Mouse (Mus musculus) cortical plate, adult 2 months (tissue): Measurements from ENCODE around the gene Prkar1b. TPM values are rescaled to one million over a fixed set of nuclear protein-coding genes. Genes with fewer than 3 reads are reported as not detected.

Experiments used
- H3K27ac ChIP-seq: fragments of 200-500 bp; 2 replicates; pipeline ENCODE4 v1.5.1; 2012; ENCODE audit warnings: low read length, control low read depth, inconsistent platforms; ENCODE audit not compliant: insufficient read depth
- H3K4me1 ChIP-seq: fragments of 200-500 bp; 2 replicates; pipeline ENCODE4 v1.6.1; 2011; ENCODE audit warnings: low read length; ENCODE audit not compliant: control insufficient read depth, insufficient read depth
- H3K4me3 ChIP-seq: fragments of 200-500 bp; 2 replicates; pipeline ENCODE4 v1.5.1; 2011; ENCODE audit warnings: mild to moderate bottlenecking, low read length, control low read depth; ENCODE audit not compliant: insufficient read depth
- CTCF ChIP-seq: fragments of 200-500 bp; IDR thresholded peaks from 2 replicates; pipeline ENCODE4 v1.5.1; 2011; ENCODE audit warnings: mild to moderate bottlenecking, control low read depth, low read length; ENCODE audit not compliant: insufficient read depth; ENCODE audit errors: extremely low read depth
- POLR2A ChIP-seq: fragments of 200-500 bp; IDR thresholded peaks from 2 replicates; pipeline ENCODE4 v1.6.1; 2011; ENCODE audit warnings: mild to moderate bottlenecking, low read length, control low read depth; ENCODE audit not compliant: insufficient read depth; ENCODE audit errors: extremely low read depth
- polyA plus RNA-seq: library from polyadenylated mRNA; depleted of rRNA; stranded (reverse); fragments of >200 nt; gene quantifications from 2 replicates; pipeline ENCODE4 v1.2.3, GENCODE M21; 2012

The Prkar1b gene
- polyA plus RNA-seq, 1 experiment: 862 TPM

DNA sequence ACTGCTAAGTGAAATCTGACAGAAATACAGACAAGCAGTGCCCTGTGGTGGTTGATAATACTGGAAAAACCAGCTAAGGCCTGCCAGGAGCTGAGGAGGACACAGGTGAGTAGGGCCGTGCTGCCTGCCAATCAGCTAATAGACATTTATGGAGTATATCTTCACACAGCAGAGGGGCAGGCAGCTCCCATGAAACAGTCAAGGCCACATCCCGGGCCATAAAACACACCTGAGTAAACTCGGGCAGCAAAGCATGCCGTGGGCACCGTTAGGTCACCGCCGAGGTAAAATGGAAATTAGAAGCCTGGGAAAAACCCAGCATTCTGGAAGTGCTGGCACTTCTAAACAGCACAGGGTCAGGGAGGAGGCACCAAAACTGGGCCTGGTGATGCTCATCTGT is 75.8 kb downstream of the Prkar1b start:
- Histone ChIP-seq H3K4me3 (no peak overlapping the region), H3K4me1 (peaks cover 5% of the 10 kb centered on the region), H3K27ac (no peak overlapping the region)
- TF ChIP-seq POLR2A (no peak), CTCF (no peak)

DNA sequence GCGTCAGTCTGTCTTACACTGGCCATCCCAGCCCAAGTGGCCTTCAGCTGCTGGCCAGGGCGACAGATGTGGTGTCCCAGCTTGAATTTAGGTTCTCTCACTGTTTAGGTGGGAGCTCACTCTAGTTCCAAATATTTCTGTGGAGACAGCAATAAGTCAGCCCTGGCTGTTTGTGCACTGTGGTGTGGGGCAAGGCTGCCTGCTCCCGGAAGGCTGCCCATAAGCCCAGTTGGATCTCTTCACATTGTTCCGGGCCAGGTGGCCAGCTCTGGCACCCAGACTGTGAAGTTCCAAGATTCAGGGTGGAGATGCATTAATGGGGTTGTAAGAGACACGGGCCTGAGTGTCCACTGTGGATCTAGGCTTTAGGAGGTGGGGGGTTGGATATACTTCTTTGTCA is 76.9 kb downstream of the Prkar1b start:
- TF ChIP-seq CTCF (no peak), POLR2A (no peak)
- no peak overlapping the region for H3K27ac ChIP-seq
- no peak overlapping the region for H3K4me3 ChIP-seq
- H3K4me1 ChIP-seq: peaks cover 5% of the 10 kb centered on the region

DNA sequence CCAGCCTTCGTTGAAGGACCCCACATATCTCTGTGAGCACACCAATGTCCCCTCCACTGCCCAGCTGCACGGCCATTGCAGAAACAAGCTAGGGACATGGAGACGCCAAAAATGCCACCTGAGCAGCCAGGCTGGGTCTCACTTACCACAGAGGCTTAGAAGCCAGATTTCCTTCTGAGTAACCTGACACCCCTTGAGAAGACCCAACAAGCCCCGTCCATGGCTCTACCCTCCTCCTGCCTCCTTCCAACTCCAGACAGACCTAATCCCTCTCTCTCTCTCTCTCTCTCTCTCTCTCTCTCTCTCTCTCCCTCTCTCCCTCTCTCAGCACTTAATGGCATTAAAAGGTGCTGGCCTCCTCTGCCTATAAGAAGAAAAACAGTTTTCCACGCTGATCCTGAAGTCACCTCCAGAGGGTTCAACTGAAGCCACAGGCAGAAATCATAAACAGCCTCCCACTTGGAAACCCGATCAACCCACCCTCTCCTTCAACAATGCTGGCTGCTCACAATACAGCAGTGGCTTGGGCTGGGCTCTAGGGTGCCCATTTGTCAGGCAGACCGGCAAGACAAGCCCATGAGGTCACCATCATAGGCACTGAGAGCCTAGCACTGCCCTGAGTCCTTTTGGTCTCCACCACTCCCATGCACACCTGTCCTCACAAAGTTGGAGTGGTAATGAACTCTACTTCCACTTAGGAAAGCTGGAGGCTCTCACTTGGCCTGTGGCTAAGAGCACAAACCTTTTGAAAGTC is 82.8 kb downstream of the Prkar1b start:
- Histone ChIP-seq H3K4me3 (no peak overlapping the region), H3K27ac (no peak overlapping the region), H3K4me1 (no peaks in the 10 kb centered on the region)
- TF ChIP-seq POLR2A (no peak), CTCF (no peak)

DNA sequence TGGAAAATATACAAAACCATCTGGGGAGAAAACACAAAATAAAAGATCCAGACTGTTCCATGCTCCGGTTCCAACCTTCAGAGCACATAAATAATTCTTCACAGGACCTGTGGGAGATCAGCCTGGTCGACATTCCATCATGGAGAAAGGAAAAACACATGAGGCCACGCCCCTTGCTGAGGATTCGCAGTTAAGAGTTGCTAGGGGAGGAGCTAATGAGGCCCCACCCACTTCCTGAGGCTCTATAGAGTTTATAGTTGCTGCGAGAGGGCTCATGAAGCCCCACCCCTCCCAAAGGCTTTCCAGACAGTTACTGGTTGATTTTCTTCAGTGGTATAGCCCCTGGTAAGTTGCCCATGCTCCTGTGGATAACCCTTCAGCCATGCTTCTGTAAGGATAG is 85.2 kb downstream of the Prkar1b start:
- TF ChIP-seq POLR2A (no peak), CTCF (no peak)
- H3K4me1 ChIP-seq: no peaks in the 10 kb centered on the region
- no peak overlapping the region for H3K27ac ChIP-seq
- no peak overlapping the region for H3K4me3 ChIP-seq

DNA sequence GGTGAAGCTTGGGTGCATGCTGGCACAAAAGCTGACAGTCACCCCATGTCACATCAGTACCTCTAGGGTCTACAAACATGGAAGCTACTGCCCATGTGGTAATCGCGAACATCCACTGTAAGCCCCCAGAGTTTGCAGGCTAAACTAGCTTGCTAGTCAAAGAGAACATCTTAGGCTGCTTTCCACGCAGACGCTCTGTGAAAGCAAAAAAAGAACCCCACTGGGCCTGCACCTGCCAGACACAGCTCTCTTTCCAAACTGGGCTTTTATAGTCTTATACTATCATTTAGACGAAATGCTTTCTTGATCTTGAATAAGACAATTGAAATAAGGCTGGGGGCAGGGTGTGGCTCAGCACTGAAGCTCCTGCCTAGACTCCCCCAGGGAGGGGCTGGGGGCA is 88.1 kb downstream of the Prkar1b start:
- no peak for TF ChIP-seq CTCF
- TF ChIP-seq POLR2A: no peak
- H3K4me3 ChIP-seq: no peak overlapping the region
- H3K4me1 ChIP-seq: peaks cover 2% of the 10 kb centered on the region; the same call in 1 of the 2 replicates
- H3K27ac ChIP-seq: no peak overlapping the region

DNA sequence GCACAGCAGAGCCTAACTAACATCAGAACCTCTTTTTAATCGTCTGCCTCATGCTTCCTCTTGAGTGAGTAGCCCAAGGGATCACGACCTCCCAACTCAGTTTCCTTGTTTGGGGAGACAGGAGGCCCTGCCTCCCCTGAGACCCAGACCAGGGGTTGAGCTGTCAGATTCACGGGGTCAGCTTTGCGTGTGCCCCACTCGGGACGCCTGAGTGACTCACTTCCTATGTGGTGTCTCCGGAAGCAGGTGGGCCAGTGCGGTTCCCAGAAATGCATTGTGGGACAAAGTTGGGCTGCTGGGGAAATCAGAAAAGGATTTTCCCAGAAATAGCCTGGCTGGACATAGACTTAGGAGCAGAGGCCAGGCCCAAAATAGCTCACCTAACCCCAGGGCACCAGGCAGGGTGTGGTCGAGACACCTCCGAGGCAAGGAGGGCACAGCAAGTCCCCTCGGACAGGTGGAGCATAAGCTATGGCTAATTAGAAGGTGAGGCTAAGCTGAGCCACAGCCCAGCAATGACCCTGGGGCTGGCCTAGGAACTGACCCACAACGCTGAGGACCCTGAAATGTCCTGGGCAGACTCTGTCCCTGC is 89.2 kb downstream of the Prkar1b start:
- TF ChIP-seq POLR2A (no peak), CTCF (no peak)

DNA sequence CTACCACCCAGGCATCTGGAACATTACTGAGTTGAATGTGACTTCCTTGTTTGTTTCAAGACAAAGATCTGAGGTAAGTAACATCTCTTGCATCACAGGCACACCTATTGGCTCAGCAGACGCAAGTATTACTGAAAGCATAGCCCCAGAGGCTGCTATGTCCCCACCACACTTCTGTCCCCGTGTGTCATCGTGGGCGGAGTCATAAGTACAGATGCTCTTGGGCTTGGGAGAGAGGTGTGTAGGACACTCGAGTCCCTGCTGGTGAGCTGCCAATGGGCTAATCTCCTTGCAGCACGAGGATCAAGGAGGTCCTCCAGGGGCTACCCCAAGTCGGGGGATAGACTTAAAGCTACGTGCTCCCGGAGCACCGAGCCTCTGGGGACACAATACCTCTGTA is 96.6 kb downstream of the Prkar1b start:
- no peak overlapping the region for H3K27ac ChIP-seq

More for the DNA sequence above, 89.2 kb downstream of the Prkar1b start:
- no peak overlapping the region for H3K27ac ChIP-seq
- H3K4me1 ChIP-seq: peaks cover 2% of the 10 kb centered on the region; the same call in 1 of the 2 replicates
- H3K4me3 ChIP-seq: no peak overlapping the region

DNA sequence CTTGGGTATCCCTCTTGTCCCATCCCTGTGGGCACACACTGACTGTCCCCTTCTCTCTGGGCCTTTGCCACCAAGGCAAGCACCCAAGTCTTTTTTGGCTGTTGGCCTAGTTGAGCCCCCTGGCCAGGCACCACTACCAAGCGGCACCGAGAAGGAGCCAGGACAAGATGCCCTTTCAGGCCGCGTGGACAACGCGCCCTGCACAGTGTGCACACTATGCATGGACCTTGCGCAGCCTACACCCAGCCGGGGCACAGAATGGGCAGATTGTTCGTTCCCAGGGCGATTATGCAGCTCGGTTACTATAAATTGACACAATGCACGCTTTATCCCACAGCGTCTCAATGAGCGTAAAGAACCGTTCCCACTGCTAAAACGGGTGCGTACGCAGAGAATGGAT is 98.5 kb downstream of the Prkar1b start:
- Histone ChIP-seq H3K27ac (no peak overlapping the region), H3K4me1 (peaks cover 8% of the 10 kb centered on the region), H3K4me3 (no peak overlapping the region)
- TF ChIP-seq POLR2A (no peak), CTCF (no peak)

More for the DNA sequence above, 96.6 kb downstream of the Prkar1b start:
- no peak for TF ChIP-seq POLR2A
- no peak for TF ChIP-seq CTCF
- no peak overlapping the region for H3K4me3 ChIP-seq
- H3K4me1 ChIP-seq: peaks cover 10% of the 10 kb centered on the region

DNA sequence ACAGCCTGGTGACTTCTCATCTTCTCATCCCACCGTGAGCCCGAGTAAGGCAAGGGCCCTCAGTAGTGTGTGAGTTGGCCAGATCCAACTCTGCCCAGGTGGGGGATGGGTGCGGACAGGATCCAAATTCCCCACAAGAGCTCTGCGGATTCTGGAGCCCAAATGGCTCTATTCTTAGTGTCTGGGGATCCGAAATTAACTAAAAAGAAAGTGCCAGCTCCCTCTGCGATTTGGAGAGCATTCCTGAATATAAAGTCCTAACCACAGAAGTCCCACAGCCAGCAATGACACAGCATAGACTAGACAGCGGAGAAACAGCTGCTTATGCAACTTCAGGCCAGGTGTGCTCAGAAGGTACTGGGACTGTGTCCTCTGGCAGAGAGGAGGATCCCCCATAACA is 100.4 kb downstream of the Prkar1b start:
- TF ChIP-seq CTCF (no peak), POLR2A (no peak)
- Histone ChIP-seq H3K4me1 (peaks cover 8% of the 10 kb centered on the region), H3K4me3 (no peak overlapping the region), H3K27ac (no peak overlapping the region)

DNA sequence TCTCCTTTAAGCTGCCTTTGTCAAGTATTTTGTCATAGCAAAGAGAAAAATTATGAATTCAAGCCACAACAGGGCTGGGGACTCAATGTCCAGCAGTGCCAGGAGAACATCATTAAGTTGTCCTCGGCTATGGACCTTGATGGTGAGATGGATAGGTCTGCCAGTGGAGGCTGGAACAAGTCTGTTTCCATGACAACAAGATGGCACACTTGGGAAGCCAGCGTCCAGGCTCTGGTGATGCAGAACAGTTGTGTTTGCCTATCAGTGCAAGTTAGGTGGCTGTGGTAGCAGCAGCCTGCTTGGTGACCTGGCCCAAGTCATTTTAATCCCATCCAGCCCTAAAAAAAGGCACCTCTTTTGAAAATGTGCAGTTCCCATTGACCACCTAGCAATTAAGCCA is 102.6 kb downstream of the Prkar1b start:
- Histone ChIP-seq H3K4me1 (peaks cover 7% of the 10 kb centered on the region), H3K4me3 (no peak overlapping the region), H3K27ac (no peak overlapping the region)
- no peak for TF ChIP-seq CTCF
- no peak for TF ChIP-seq POLR2A

DNA sequence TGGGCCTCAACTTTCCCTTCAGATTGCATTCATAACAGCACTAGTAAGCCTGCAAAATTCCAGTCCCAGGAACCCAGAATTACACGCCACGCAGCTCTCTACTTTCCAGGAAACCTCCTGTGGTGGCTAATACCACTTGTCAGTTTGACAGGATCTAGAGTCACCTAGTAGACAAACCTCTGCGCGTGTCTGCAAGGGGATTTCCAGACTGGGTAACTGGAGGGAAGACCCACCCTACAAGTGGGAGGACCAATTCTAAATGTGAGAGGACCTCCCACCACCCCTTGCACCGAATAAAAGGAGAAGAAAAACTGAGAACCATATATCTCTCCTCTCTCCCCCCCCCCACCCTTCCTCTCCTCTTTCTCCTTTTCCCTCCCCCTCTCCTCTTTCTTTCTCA is 103.2 kb downstream of the Prkar1b start:
- TF ChIP-seq CTCF (no peak), POLR2A (no peak)
- Histone ChIP-seq H3K4me1 (peaks cover 6% of the 10 kb centered on the region), H3K4me3 (no peak overlapping the region), H3K27ac (no peak overlapping the region)
